Mouse (Mus musculus) olfactory bulb, adult 2 months (tissue): Measurements from ENCODE around the gene 5730455P16Rik.
"Not testable (repeated sequence)": the region's sequence is repeated elsewhere in the genome, so short reads cannot be mapped to it uniquely, and the experiment has no call there.

Experiments used
- CTCF ChIP-seq: fragments of 200-500 bp; IDR thresholded peaks from 2 replicates; pipeline ENCODE4 v1.5.1; 2012; ENCODE audit warnings: low read depth, mild to moderate bottlenecking, low read length, moderate library complexity; ENCODE audit not compliant: insufficient read depth
- POLR2A ChIP-seq: fragments of 200-500 bp; IDR thresholded peaks from 2 replicates; pipeline ENCODE4 v1.6.1; 2012; ENCODE audit warnings: mild to moderate bottlenecking, low read depth, low read length, moderate library complexity; ENCODE audit not compliant: insufficient read depth

DNA sequence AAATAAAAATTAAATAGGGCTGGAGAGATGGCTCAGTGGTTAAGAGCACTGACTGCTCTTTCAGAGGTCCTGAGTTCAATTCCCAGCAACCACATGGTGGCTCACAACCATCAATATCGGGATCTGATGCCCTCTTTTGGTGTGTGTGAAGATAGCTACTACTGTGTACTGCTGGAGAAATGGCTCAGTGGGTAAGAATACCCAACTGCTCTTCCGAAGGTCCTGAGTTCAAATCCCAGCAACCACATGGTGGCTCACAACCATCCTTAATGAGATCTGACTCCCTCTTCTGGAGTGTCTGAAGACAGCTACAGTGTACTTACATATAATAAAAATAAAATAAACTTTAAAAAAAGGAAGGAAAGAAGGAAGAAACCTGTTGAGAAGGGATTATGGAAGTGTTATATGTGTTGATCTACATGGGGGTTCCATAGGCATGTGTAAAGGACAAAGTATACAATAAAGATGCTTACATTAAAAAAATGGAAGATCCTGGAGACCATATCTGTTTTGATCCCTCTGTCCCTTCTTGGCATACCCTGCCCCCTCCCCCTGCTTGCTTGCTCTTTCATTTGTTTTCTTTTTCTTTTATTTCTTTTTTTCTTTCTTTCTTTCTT lies 726 bp upstream of the 5730455P16Rik start:
- not testable (repeated sequence) for TF ChIP-seq CTCF, POLR2A
